Mouse (Mus musculus) liver, embryonic 16.5 days (tissue): ENCODE results near the gene Proser3. TPM values are rescaled to one million over a fixed set of nuclear protein-coding genes. Genes with fewer than 3 reads are reported as not detected.
A peak's percentile ranks its signal among the peaks of the same experiment; 100 is the strongest.

ENCODE experiments used
- ATAC-seq: fragments of 200-750 bp; cut with Nextera tagmentation; 2 replicates; pipeline ENCODE4 v1.8.0; 2017; ENCODE audit warnings: low read depth, mild to moderate bottlenecking, moderate number of reproducible peaks, moderate library complexity
- H3K27ac ChIP-seq: fragments of 300-500 bp; sonication (generic); 2 replicates; pipeline ENCODE4 v1.5.1; 2014; ENCODE audit warnings: mild to moderate bottlenecking, low read length
- H3K27me3 ChIP-seq: fragments of 300-500 bp; sonication (generic); 2 replicates; pipeline ENCODE4 v1.6.1; 2014; ENCODE audit warnings: low read depth, low read length, mixed read lengths; ENCODE audit not compliant: control insufficient read depth, insufficient read depth
- H3K36me3 ChIP-seq: fragments of 300-500 bp; sonication (generic); 2 replicates; pipeline ENCODE4 v1.6.1; 2014; ENCODE audit warnings: mild to moderate bottlenecking; ENCODE audit not compliant: control insufficient read depth, insufficient read depth
- H3K4me1 ChIP-seq: fragments of 300-500 bp; sonication (generic); 2 replicates; pipeline ENCODE4 v1.6.1; 2014; ENCODE audit warnings: low read depth, low read length, mixed read lengths; ENCODE audit not compliant: control insufficient read depth
- H3K4me2 ChIP-seq: fragments of 300-500 bp; sonication (generic); 2 replicates; pipeline ENCODE4 v1.6.1; 2014; ENCODE audit warnings: low read depth, low read length, mixed read lengths
- H3K4me3 ChIP-seq: fragments of 300-500 bp; sonication (generic); 2 replicates; pipeline ENCODE4 v1.5.1; 2014; ENCODE audit warnings: low read depth, mild to moderate bottlenecking, low read length
- H3K9ac ChIP-seq: fragments of 300-500 bp; sonication (generic); 2 replicates; pipeline ENCODE4 v1.6.1; 2014; ENCODE audit warnings: low read depth, low read length
- H3K9me3 ChIP-seq: fragments of 300-500 bp; sonication (generic); replicated peaks from 2 replicates; pipeline ENCODE4 v1.6.1; 2016; ENCODE audit warnings: low read length; ENCODE audit not compliant: control insufficient read depth
- WGBS: fragments of 180-500 bp; shearing (Covaris S2); extraction: QIAGEN DNeasy Blood & Tissue Kit; methylation state at CpG from one replicate; pipeline ENCODE4 v1.1.7; 2014; ENCODE audit not compliant: insufficient replicate concordance; 5-methylcytosine and 5-hydroxymethylcytosine counted together
- polyA plus RNA-seq: library from polyadenylated mRNA; unstranded; fragments of >200 nt; fragmentation: Nextera tagmentation; extraction: Ambion mirVana; gene quantifications from 2 replicates; pipeline ENCODE4 v1.2.1, GENCODE M21; 2015

Gene Proser3
- polyA plus RNA-seq, 1 experiment from 2014 or later: 3.0 TPM

GRCm38 (mm10) chr7:30584339-30584738, 32.2 kb upstream of the Proser3 start:
- H3K27me3 ChIP-seq: no peaks in the 10 kb centered on the region

DNA sequence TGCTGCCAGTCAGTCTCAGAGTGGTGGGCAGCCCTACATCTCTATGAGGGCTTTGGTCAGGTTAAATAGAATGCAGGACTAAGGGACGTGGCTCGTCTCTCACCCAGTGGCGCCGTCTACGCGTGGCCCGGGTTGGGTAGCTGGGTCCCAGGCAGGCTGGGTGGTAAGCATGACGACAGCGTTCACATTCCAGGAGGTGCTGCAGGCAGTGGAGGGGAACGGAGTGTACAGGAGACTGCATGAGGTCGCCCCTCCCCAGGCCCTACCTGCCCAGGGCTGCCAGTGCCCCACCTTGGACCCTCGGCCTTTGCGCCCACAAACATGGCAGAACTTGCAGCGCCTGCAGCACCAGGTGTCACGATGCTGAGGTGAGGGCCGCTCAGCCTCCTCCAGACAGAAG, 29.4 kb upstream of the Proser3 start:
- Histone ChIP-seq H3K36me3 (peaks cover 79% of the 10 kb centered on the region), H3K27ac (no peak overlapping the region), H3K9ac (no peak overlapping the region), H3K9me3 (no peaks in the 10 kb centered on the region), H3K27me3 (no peaks in the 10 kb centered on the region), H3K4me3 (no peak overlapping the region), H3K4me2 (no peak overlapping the region), H3K4me1 (peaks cover under 1% of the 10 kb centered on the region)
- WGBS: 86% methylated on average over 16 of the region's 16 CpGs
- ATAC-seq: no peak

More at GRCm38 (mm10) chr7:30584339-30584738, 32.2 kb upstream of the Proser3 start:
- Histone ChIP-seq H3K27ac (no peak overlapping the region), H3K4me2 (no peak overlapping the region), H3K4me3 (no peak overlapping the region), H3K9ac (no peak overlapping the region), H3K36me3 (peaks cover 58% of the 10 kb centered on the region), H3K4me1 (peaks cover 14% of the 10 kb centered on the region), H3K9me3 (no peaks in the 10 kb centered on the region)
- WGBS: 86% methylated on average over 10 of the region's 10 CpGs
- no peak for ATAC-seq

GRCm38 (mm10) chr7:30579950-30580349, 27.9 kb upstream of the Proser3 start:
- WGBS: 77% methylated on average over 8 of the region's 8 CpGs
- Histone ChIP-seq H3K36me3 (peaks cover 78% of the 10 kb centered on the region), H3K27ac (no peak overlapping the region)

DNA sequence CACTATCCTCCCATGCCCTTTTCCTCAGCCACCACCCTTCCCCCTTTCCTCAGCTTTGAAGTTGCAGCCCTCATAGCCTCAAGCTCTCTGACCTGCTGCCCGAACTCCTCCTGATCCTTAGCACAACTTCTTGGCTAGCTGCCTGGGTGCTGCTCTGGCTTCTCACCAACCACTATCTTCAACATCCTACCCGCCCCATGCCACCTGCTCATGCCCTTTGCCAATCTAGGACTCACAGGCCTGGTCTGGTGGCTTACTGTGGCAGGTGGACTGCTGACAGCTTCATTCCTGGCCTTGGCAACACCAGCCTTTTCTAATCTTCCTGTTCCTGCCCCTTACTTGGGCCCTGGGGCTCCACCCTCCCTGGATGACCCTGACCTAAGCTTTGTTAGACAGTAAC, 20.9 kb upstream of the Proser3 start:
- Histone ChIP-seq H3K9me3 (no peaks in the 10 kb centered on the region), H3K4me3 (no peak overlapping the region), H3K27ac (no peak overlapping the region), H3K4me1 (peaks cover 7% of the 10 kb centered on the region), H3K4me2 (no peak overlapping the region), H3K27me3 (no peaks in the 10 kb centered on the region), H3K36me3 (peaks cover 85% of the 10 kb centered on the region), H3K9ac (no peak overlapping the region)
- WGBS: 55% methylated on average over 2 of the region's 2 CpGs
- 0 out of 2 replicates have a peak, but pooled peaks have one; percentile 28 for ATAC-seq

More at GRCm38 (mm10) chr7:30579950-30580349, 27.9 kb upstream of the Proser3 start:
- ATAC-seq: no peak
- Histone ChIP-seq H3K9ac (no peak overlapping the region), H3K27me3 (no peaks in the 10 kb centered on the region), H3K4me1 (no peaks in the 10 kb centered on the region), H3K9me3 (no peaks in the 10 kb centered on the region), H3K4me2 (no peak overlapping the region), H3K4me3 (no peak overlapping the region)

DNA sequence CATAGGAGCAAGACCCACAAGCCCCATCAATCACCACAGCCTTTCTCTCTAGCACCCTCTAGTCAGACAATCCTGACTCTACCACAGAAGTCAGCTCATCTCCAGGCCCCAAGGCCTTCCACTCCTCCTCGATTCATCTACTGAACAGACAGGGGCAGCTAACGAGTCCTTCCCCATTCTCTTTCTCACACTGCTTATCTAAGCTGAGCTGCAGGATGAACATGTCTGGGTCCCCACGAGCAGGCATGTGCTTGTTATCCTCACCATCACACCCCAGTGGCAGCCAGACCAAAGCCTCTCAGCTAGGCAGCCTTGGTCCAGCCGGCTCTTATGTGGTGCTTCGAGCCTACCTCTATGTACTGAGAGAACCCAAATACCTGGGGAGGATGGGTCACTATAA, 20.3 kb upstream of the Proser3 start:
- H3K27ac ChIP-seq: no peak overlapping the region
- H3K9ac ChIP-seq: no peak overlapping the region
- H3K4me2 ChIP-seq: no peak overlapping the region
- H3K36me3 ChIP-seq: peaks cover 82% of the 10 kb centered on the region
- H3K9me3 ChIP-seq: no peaks in the 10 kb centered on the region
- no peak overlapping the region for H3K4me3 ChIP-seq
- ATAC-seq: peak; percentile 27; the same call in 1 of the 2 replicates
- H3K4me1 ChIP-seq: peaks cover 7% of the 10 kb centered on the region
- H3K27me3 ChIP-seq: no peaks in the 10 kb centered on the region
- WGBS: 46% methylated on average over 5 of the region's 5 CpGs

DNA sequence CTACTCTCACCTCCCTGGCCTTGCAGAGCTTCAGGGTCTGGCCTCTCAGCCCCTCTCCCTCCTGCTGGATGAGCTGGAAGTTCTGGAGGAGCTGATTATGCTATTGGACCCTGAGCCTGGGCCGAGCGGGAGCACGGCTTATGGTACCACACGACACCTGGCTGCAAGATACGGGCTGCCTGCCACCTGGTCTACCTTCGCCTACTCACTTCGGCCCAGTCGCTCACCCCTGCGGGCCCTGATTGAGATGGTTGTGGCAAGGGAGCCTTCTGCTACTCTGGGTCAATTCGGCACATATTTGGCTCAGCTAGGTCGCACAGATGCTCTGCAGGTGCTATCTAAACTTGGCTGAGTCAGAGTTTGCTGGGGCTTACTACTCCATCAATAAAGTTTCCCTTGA, 15.5 kb upstream of the Proser3 start:
- Histone ChIP-seq H3K4me3 (no peak overlapping the region), H3K9ac (no peak overlapping the region), H3K4me2 (no peak overlapping the region), H3K27me3 (no peaks in the 10 kb centered on the region), H3K27ac (no peak overlapping the region), H3K36me3 (peaks cover 38% of the 10 kb centered on the region), H3K9me3 (no peaks in the 10 kb centered on the region), H3K4me1 (peaks cover 8% of the 10 kb centered on the region)
- WGBS: 83% methylated on average over 11 of the region's 11 CpGs
- no peak for ATAC-seq

- Histone ChIP-seq H3K36me3 (peaks cover 30% of the 10 kb centered on the region), H3K9me3 (no peaks in the 10 kb centered on the region), H3K27me3 (no peaks in the 10 kb centered on the region), H3K27ac (no peak overlapping the region), H3K4me2 (no peak overlapping the region), H3K4me1 (peaks cover 11% of the 10 kb centered on the region), H3K9ac (no peak overlapping the region), H3K4me3 (no peak overlapping the region)
- 78% methylated on average over 9 of the region's 9 CpGs for WGBS
- ATAC-seq: no peak
Observed at GRCm38 (mm10) chr7:30566033-30566432, 13.9 kb upstream of the Proser3 start.

GRCm38 (mm10) chr7:30564970-30565571, 13.0 kb upstream of the Proser3 start, which contains the start of gene Igflr1:
Igflr1 (plus strand) TSS chr7:30565427.
- peak within 1 kb of the TSS; percentile 73 for H3K4me2 ChIP-seq
- peaks cover 22% of the 10 kb centered on the region for H3K36me3 ChIP-seq
- H3K27me3 ChIP-seq: no peaks in the 10 kb centered on the region
- H3K9ac ChIP-seq: no peak within 1 kb of the TSS
- no peak within 1 kb of the TSS; the same call in 1 of the 2 replicates for H3K27ac ChIP-seq
- WGBS: 87% methylated on average over 12 of the region's 12 CpGs
- H3K4me3 ChIP-seq: no peak within 1 kb of the TSS; the same call in 1 of the 2 replicates
- H3K9me3 ChIP-seq: no peaks in the 10 kb centered on the region
- H3K4me1 ChIP-seq: peaks cover 15% of the 10 kb centered on the region
- no peak for ATAC-seq

DNA sequence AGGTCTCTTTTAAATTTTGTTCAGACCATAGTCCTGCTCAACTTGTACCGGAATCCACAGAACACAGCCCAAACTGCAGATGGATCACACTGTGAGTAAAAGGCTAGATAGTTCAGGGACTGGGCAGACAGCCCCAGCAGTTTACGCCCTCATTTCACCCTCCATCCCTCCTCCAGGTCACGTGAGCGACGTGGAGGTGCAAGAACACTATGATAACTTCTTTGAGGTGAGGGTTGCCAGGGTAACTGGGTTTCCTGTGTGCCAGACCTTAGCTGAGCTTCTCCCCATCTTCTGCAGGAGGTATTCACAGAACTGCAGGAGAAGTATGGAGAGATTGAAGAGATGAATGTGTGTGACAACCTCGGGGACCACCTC, 11.8 kb upstream of the Proser3 start:
- H3K9me3 ChIP-seq: no peaks in the 10 kb centered on the region
- H3K4me3 ChIP-seq: peak overlapping the region; percentile 95
- 25% methylated on average over 6 of the region's 6 CpGs for WGBS
- peak overlapping the region; percentile 98 for H3K27ac ChIP-seq
- H3K36me3 ChIP-seq: peaks cover 10% of the 10 kb centered on the region
- no peaks in the 10 kb centered on the region for H3K27me3 ChIP-seq
- peaks cover 20% of the 10 kb centered on the region for H3K4me1 ChIP-seq
- no peak for ATAC-seq
- peak overlapping the region; percentile 73 for H3K4me2 ChIP-seq
- H3K9ac ChIP-seq: peak overlapping the region; percentile 90
